Mouse (Mus musculus) mature B cell (primary cell): ENCODE results near the gene Gm8229.
"Not testable (repeated sequence)": the region's sequence is repeated elsewhere in the genome, so short reads cannot be mapped to it uniquely, and the experiment has no call there.

Source experiments
- in situ Hi-C: fragments of 300-500 bp; cut with MboI; formaldehyde crosslinking; loops from 2 replicates; pipeline ENCODE4 v1.14.3; 2019

The Gm8229 gene

DNA sequence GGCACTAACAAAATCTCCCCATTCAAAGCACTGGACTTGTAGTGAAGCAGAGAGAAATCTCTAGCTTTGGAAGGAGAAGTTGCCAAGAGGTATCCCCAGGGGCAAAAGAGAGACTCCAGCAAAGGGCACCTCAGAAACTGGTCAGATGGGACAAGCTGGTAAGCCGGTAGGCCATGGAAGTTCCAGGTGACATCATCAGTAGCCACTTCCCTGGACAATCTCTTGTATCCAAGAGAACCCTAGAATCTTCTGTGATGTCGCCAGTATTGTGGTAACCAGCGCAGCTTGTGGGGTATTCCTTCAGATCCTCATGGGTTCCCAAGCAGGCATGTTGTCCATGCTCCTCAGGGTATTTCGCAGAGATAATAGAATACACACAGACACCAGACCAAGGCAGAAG lies at the start of gene Gm8229:
Gene Gm8229, plus strand, starts transcription at position 301 of the 400 bp plus-strand sequence.
- in situ Hi-C loops, result not testable (repeated sequence)

DNA sequence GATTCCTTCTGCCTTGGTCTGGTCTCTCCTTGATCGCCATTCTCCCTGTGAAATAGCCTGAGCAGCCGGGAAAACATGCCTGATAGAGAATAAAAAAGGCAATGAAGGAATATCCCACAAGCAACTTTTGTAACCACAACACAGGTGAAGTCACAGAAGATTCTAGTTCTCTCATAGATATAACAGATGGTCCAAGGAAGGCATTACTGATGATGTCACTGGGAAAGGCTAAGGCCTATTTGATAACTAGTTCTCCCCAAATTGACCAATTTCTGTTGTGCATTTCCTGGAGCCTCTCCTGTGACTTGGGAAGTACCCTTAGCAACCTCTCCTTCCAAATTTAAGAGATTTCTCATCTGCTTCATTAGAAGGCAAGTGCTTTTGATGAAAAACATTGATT lies 26.7 kb upstream of the Gm8229 start, which contains the start of gene Gm5930:
Gene Gm5930, minus strand, starts transcription at position 101 of the 400 bp plus-strand sequence.
- in situ Hi-C loops, result not testable (repeated sequence)

DNA sequence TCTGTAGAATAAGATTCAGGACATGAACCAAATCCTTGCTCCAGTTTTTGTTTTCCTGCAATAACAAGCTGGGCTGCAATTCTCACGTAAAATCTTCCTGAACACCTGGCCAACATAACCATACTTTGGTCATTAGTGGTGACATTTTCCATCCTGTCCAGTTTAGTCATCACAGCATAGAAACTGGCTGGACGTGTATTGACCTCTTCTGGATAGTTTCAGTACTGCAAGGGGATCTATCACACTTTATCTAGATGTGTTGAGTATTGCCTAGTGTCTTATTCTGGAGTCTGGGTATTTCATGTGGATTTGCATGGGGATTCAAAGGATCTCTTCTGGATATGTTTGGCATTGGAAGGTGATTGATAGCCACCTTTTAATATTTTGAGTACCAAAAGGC lies 3.7 kb upstream of the Gm8229 start:
- in situ Hi-C loops, result not testable (repeated sequence)

DNA sequence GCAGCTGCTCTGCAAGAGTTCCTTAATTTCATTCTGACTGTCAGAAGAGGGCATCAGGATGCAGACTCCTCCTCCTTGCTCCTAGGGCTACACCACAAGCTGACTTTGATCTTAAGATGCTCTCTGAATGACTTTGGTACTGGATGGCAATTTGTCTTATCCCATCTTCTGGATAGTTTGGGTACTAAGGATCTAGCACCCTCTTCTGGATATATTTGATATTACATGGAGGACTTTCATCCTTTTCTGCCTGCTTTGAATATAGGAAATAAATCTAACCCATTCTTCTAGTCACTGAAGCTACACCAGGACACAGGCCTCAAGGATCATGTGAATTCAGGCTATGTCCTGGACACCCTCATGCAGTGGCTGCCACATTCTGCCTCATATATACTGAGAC lies 2.9 kb upstream of the Gm8229 start:
- in situ Hi-C loops, result not testable (repeated sequence)

DNA sequence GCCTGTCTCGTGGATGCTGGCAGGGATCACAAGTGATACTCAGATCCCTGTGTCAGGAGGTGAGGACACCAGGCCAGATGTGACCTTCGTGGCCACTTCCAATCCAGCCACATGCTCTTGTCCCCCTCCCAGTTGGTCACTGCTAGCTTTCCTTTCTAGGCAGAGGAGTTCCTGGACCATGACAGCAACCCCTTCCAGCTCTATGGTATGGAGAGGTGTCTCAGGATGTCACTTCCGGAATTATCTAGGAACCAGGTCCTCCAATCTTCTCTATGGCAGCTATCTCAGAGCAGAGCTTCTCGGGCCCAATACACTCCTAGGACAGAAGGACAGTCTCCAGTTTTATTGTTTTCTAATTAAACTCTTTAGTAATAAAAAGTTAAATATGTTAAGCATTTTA lies 19.1 kb downstream of the Gm8229 start:
- in situ Hi-C loops, result not testable (repeated sequence)

DNA sequence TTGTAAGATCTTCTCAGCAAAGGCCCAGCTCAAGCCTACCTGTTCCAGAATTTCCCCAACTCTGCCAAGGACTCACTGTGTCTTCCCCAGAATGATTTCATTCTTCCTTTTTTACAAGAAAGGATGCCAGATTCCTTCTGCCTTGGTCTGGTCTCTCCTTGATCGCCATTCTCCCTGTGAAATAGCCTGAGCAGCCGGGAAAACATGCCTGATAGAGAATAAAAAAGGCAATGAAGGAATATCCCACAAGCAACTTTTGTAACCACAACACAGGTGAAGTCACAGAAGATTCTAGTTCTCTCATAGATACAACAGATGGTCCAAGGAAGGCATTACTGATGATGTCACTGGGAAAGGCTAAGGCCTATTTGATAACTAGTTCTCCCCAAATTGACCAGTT lies 45.4 kb downstream of the Gm8229 start, which contains the start of gene Gm3371:
Gene Gm3371, minus strand, starts transcription at position 101 of the 400 bp plus-strand sequence.
- in situ Hi-C loops, result not testable (repeated sequence)
